Mouse (Mus musculus): ENCODE data around the gene Dolpp1.

DNA sequence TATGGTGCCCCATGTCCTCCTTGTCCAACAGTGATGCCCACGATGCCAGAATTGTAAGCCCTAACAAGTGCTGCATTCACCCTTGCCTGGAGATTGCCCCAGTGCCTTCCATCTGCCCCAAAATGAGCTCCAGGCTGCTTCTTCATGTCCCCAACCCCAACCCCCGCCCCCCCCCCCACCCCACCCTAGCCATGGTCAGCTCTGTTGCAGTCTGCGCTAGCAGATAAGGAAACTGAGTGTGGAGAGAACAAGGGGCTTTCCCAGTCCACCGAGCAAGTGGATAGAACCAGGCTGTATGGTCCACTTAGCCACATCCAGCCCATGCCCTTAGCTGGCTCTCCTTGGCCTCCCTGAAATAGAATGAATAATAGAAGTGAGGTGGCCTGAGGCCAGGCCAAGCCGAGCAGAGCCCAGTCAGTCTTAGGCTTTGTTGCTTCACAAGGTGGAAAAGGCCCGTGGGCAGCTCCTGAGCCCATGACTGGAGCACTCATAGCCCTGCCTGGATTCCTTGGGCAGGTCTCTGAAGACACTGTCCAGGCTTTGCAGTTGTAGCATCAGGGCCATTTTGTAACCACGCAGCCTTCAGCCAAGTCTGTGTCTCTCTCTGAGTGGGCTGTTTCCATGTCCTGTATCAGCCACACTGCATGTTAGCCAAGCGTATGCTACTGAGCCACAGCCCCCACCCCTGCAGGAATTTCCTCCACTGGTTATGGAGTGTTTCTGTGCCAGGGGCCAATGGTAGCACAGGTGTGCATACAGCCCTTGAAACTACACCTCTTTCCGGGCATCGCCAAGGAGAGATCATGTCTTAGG, 11.3 kb upstream of the Dolpp1 start:
- TF ChIP-seq GATA1 (IDR thresholded peaks at IDR 0.05; ENCODE audit: borderline replicate concordance, low read length) (no peak), FLI1 (IDR thresholded peaks at IDR 0.05; ENCODE audit: low read length) (no peak)

All from megakaryocyte, embryonic 14.5 days (primary cell).